Mouse (Mus musculus) bone marrow macrophage, adult 2 months (primary cell): ENCODE results near the gene Vav3. TPM values are rescaled to one million over a fixed set of nuclear protein-coding genes. Genes with fewer than 3 reads are reported as not detected.
A peak's percentile ranks its signal among the peaks of the same experiment; 100 is the strongest.
"Not testable (repeated sequence)": the region's sequence is repeated elsewhere in the genome, so short reads cannot be mapped to it uniquely, and the experiment has no call there.

Experiments used
- H3K27ac ChIP-seq: 2 replicates; pipeline ENCODE4 v1.5.1; 2012; ENCODE audit warnings: low read depth, low read length; ENCODE audit not compliant: insufficient read depth
- H3K4me1 ChIP-seq: 2 replicates; pipeline ENCODE4 v1.6.1; 2012; ENCODE audit warnings: low read length; ENCODE audit not compliant: control insufficient read depth, insufficient read depth
- H3K4me3 ChIP-seq: 2 replicates; pipeline ENCODE4 v1.5.1; 2012; ENCODE audit warnings: mild to moderate bottlenecking, low read length, moderate library complexity; ENCODE audit not compliant: insufficient read depth
- CTCF ChIP-seq: IDR thresholded peaks from 2 replicates; pipeline ENCODE4 v1.5.1; 2012; ENCODE audit warnings: low read depth, mild to moderate bottlenecking, low read length, moderate library complexity
- POLR2A ChIP-seq: IDR thresholded peaks from 2 replicates; pipeline ENCODE4 v1.6.1; 2012; ENCODE audit warnings: mild to moderate bottlenecking, low read depth, low read length, borderline replicate concordance
- polyA plus RNA-seq: library from polyadenylated mRNA; stranded (reverse); fragments of >200 nt; gene quantifications from 2 replicates; pipeline ENCODE4 v1.2.4, GENCODE M21; 2012; ENCODE audit not compliant: missing spikeins, insufficient read depth, insufficient read length

Vav3 gene
- polyA plus RNA-seq, 1 experiment, result 30.6 TPM

DNA sequence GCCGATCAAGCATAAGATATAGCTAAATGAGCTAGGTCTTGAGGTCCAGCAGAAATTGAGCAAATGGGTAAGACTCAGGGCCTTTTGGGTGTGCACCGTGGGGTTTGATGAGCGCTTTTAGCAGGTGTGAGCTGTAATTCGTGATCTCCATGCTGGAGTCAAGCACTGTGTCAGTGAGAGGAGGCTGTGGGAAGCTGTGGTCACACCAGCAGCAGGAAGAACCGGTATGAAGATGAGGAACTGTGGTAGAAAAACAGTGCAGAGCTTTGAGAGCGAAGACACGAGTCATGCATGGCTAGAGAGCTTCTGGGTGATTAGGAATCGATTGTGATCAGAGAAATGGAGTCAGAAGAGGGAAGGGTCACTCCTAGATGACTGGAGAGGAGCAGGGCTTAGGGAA lies 98.8 kb downstream of the Vav3 start:
- Histone ChIP-seq H3K27ac (peak overlapping the region; percentile 64), H3K4me1 (peaks cover 29% of the 10 kb centered on the region), H3K4me3 (peak overlapping the region; percentile 19; the same call in 1 of the 2 replicates)
- TF ChIP-seq POLR2A, result no peak
- TF ChIP-seq CTCF, result no peak

DNA sequence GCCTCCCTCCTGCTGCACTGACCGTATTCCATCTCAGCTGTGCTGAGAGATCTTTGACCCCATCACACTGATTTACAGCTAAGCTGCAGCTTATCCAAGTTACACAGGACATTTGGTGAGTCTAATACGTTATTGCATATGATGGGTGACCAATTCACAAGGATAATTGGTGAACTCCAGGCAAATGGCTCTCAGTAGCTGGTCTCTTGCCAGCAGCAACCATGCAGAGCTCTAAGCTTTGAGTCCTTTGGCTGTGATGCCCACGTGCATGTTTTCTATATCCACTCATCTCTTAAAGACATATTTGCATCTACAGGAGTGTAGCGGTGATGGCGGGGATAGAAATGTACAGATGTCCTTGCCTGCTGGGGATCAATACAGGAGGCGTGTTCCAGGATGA lies 99.5 kb downstream of the Vav3 start:
- no peak overlapping the region for H3K27ac ChIP-seq
- H3K4me1 ChIP-seq, result peaks cover 25% of the 10 kb centered on the region
- TF ChIP-seq CTCF (no peak), POLR2A (no peak)
- H3K4me3 ChIP-seq, result no peak overlapping the region

DNA sequence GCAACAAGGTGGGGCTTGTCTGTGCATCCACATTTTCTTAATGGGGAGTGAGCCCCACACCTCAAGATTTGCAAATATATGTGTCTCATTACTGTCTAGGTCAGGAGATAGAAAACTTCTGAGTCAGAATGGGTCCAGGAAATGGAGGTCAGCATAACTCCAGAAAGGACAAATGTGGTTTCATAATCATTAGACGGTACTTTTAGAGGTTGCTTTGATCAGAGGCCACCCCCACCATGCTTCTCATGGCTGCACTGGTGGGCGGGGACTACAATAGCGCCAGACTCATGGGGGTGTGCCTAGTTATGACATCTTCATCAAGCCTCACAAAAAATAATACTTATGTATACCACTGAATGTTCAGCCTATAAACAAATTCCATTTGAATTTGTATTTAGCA lies 103.6 kb downstream of the Vav3 start:
- Histone ChIP-seq H3K4me3 (no peak overlapping the region), H3K27ac (no peak overlapping the region), H3K4me1 (peaks cover 23% of the 10 kb centered on the region)
- no peak for TF ChIP-seq CTCF

DNA sequence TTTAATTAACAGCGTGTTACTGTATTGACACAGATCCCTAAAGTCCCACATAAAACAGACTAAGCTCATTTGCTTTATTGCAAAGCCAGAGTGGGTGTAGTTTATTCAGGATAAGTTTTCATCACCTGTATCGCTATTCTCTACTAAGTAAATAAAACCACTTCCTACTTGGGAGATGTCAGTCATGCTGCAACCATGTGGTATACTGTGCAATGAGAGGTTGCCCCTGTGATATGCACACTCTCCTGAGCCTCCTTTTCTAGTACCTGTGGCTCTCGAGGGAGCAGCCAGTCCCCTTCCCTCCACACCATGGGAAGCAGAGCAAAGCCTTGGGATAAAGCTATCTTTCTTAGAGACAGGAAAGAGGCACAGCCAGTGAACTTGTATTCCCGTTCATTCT lies 106.5 kb downstream of the Vav3 start:
- TF ChIP-seq CTCF, result no peak
- TF ChIP-seq POLR2A, result no peak

DNA sequence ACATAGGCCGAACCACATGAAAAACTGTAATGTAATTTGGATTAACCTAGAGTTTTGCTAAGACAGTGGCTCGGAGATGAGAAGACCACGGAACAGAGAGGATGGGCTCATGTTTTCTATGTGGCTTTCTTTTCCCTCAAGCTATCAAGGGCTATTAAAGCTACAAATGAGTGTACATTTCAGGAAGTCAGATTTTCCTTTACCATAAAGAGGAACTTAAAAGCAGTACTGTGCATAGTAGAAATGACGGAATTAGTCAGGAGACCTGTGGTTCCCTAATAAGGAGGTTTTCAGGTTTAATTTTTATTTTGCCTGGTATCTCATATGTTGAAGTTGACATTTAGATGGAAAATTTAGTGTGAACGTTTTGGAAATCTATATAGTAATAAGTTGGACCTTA lies 107.8 kb downstream of the Vav3 start:
- Histone ChIP-seq H3K27ac (peak overlapping the region; percentile 93), H3K4me1 (peaks cover 43% of the 10 kb centered on the region)
- not testable (repeated sequence) for H3K4me3 ChIP-seq

More for the DNA sequence above, 106.5 kb downstream of the Vav3 start:
- no peak overlapping the region for H3K4me3 ChIP-seq
- H3K27ac ChIP-seq, result peak overlapping the region; percentile 93
- peaks cover 32% of the 10 kb centered on the region for H3K4me1 ChIP-seq

DNA sequence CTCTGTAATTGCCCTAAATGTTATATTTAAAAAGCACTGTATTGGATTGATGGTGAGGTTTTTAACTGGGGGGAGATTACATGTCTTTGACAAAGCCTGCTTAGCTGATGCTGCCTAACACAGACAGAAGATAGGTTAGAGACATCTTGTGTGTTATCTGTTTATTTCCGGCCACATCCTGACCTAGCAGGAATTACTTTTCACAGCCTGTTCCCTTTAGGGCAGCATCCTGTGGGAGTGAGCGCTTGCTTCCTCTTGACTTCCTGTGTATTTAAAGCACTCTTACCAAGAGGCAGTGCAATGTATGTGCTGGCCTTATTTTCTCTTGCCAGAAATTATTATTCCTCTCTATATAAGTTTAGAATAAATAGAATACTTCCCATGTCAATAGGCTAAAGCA lies 111.5 kb downstream of the Vav3 start:
- H3K4me1 ChIP-seq, result peaks cover 51% of the 10 kb centered on the region
- no peak overlapping the region for H3K4me3 ChIP-seq
- TF ChIP-seq POLR2A, result no peak
- TF ChIP-seq CTCF, result no peak
- peak overlapping the region; percentile 97 for H3K27ac ChIP-seq

DNA sequence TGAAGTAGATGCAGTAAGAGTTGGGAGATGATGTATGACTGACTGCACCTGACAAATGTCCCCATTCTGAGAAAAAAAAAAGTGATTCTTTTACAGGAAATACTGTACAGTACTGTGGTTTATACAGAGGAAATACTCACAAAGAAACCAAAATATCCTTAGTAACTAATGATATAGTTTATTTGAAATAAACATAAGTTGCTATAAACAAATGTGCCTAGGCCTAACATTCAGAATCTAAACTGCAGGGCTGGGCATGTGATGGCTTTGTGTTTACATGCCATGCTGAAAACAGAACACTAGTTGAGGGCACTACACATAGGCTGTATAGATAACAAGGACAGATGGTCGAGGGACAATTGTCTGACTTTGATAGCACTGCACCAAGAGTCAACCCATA lies 114.2 kb downstream of the Vav3 start:
- Histone ChIP-seq H3K4me1 (peaks cover 41% of the 10 kb centered on the region), H3K27ac (no peak overlapping the region), H3K4me3 (no peak overlapping the region)
- no peak for TF ChIP-seq CTCF
- no peak for TF ChIP-seq POLR2A

DNA sequence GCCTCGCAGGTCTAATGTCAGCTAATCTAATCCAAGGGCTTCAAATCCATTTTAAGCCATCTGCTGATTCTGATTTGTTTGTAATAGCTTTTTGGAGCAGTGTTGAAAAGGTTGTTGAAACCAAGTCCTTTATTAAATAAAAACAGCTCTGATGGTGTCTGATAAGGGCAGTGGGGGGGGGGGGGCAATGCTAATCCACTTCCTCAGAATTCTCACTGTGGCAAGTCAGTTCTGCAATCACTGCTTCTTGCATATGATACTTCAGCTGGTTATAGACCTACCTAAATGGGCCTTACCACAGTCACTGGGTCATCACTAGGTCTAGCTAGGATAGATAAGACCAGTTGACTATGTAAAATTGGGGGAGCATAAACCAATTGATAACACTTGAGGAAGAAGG lies 115.9 kb downstream of the Vav3 start:
- H3K4me3 ChIP-seq, result no peak overlapping the region
- TF ChIP-seq CTCF, result no peak
- TF ChIP-seq POLR2A, result no peak
- peaks cover 30% of the 10 kb centered on the region for H3K4me1 ChIP-seq
- no peak overlapping the region for H3K27ac ChIP-seq

DNA sequence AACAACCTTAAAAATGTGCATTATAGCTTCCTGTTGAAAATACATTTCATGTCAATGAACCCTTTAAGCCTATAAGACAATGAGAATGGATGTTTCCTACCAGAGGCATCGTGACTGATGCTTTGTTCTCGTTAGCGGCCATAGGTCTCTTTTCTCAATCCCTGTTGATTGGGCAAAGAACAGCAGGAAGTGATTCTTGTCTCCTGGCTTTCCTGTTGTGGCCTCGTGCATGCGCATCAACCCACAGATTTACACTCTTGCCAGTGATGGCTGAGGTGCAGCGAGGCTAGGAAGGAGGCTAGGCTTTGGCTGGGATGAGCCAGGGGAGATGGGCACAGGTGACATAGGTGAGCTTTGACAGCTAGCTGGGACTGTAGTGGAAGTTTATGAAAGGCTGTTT lies 123.2 kb downstream of the Vav3 start:
- Histone ChIP-seq H3K4me3 (no peak overlapping the region), H3K4me1 (peaks cover 32% of the 10 kb centered on the region), H3K27ac (no peak overlapping the region)
- TF ChIP-seq POLR2A, result no peak
- TF ChIP-seq CTCF, result no peak

DNA sequence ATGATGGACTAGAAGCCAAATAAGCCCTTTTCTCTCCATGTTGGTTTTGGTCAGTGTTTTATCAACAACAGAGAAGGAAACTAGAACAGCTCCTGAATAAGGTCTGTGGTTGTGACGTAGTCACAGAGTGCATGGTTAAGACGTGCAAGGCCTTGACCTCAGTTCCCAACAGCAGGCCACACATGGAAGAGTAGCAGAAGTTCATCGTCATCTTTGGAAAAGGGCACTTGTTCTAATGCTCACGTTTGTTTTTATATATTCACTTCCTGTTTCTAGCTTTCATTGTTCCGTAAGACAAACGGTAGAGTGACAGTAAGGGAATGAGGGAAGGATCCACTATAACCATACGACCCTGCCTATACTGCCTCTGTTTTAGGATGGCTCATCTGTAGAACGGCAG lies 124.1 kb downstream of the Vav3 start:
- peak overlapping the region; percentile 22; the same call in 1 of the 2 replicates for H3K27ac ChIP-seq
- H3K4me1 ChIP-seq, result peaks cover 37% of the 10 kb centered on the region

DNA sequence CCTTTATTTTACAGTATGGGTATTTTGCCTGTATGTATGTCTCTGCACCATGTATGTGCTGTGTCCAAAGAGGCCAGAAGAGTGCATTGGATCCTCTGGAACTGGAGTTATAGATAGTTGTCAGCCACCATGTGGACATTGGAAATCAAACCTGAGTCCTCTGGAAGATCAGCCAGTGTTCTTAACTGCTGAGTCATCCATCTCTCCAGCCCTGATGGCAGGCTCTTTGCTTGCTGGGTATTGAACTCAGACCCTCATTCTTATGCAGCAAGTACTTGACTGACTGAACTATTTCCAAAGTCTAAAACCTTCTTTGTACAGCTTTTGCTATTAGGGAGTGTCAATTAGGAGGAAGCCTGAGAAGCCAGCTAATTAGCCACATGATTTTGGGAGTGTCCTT lies 126.1 kb downstream of the Vav3 start:
- Histone ChIP-seq H3K4me1 (peaks cover 46% of the 10 kb centered on the region), H3K4me3 (no peak overlapping the region), H3K27ac (no peak overlapping the region)
- TF ChIP-seq POLR2A (no peak), CTCF (no peak)

More for the DNA sequence above, 124.1 kb downstream of the Vav3 start:
- H3K4me3 ChIP-seq, result no peak overlapping the region
- TF ChIP-seq CTCF (no peak), POLR2A (no peak)
